Mouse (Mus musculus): ENCODE measurements at regions not wholly inside any gene's neighbourhood (a gene's known extent, or its start where the extent isn't known, plus 50 kb on each side); places are given as distances from the start of the nearest gene placed in this dataset.

GRCm38 (mm10) chr11:48605223-48605824 lies 194.8 kb upstream of the Rack1 start:
- DNase-seq: no peak

GRCm38 (mm10) chr11:48601096-48601495 lies 199.0 kb upstream of the Rack1 start:
- no peak for DNase-seq

- no peak for DNase-seq
Observed at GRCm38 (mm10) chr11:48599573-48600127, 200.5 kb upstream of the Rack1 start.

GRCm38 (mm10) chr11:48599033-48599432 lies 201.1 kb upstream of the Rack1 start:
- DNase-seq: no peak

GRCm38 (mm10) chr11:48594429-48594828 lies 205.7 kb upstream of the Rack1 start:
- DNase-seq: no peak

- DNase-seq: peak; percentile 22 to 37
Observed at GRCm38 (mm10) chr11:48588833-48589649, 211.1 kb upstream of the Rack1 start.

GRCm38 (mm10) chr11:48568769-48569168 lies 231.4 kb upstream of the Rack1 start:
- no peak for DNase-seq

- DNase-seq: no peak
Observed at GRCm38 (mm10) chr11:48567583-48568562, 232.3 kb upstream of the Rack1 start.

- no peak for DNase-seq
Observed at GRCm38 (mm10) chr11:48558053-48558452, 242.1 kb upstream of the Rack1 start.

- DNase-seq: no peak
Observed at GRCm38 (mm10) chr11:48552006-48552405, 248.1 kb upstream of the Rack1 start.

- no peak for DNase-seq
Observed at GRCm38 (mm10) chr11:48551201-48551600, 248.9 kb upstream of the Rack1 start.

- DNase-seq: no peak
Observed at GRCm38 (mm10) chr11:48526316-48526715, 273.8 kb upstream of the Rack1 start.

GRCm38 (mm10) chr11:48525517-48525916 lies 274.6 kb upstream of the Rack1 start:
- no peak for DNase-seq

- DNase-seq: no peak
Observed at GRCm38 (mm10) chr11:48506886-48507285, 293.2 kb upstream of the Rack1 start.

- no peak for DNase-seq
Observed at GRCm38 (mm10) chr11:48502011-48502806, 297.9 kb upstream of the Rack1 start.

GRCm38 (mm10) chr11:48499057-48499456 lies 301.1 kb upstream of the Rack1 start:
- DNase-seq: no peak

GRCm38 (mm10) chr11:48488308-48488707 lies 311.8 kb upstream of the Rack1 start:
- DNase-seq: no peak

GRCm38 (mm10) chr11:48464036-48464435 lies 336.1 kb upstream of the Rack1 start:
- no peak for DNase-seq

GRCm38 (mm10) chr11:48449883-48450282 lies 350.2 kb upstream of the Rack1 start:
- DNase-seq: no peak

GRCm38 (mm10) chr11:48442534-48443254 lies 357.4 kb upstream of the Rack1 start:
- DNase-seq: no peak

- no peak for DNase-seq
Observed at GRCm38 (mm10) chr11:48436712-48437111, 363.4 kb upstream of the Rack1 start.
